Mouse (Mus musculus) left cerebral cortex, postnatal 10 days (tissue): ENCODE measurements around the gene Tubg1. TPM values are rescaled to one million over a fixed set of nuclear protein-coding genes. Genes with fewer than 3 reads are reported as not detected.
"Not testable (repeated sequence)": the region's sequence is repeated elsewhere in the genome, so short reads cannot be mapped to it uniquely, and the experiment has no call there.

Source experiments
- DNase-seq, 2 experiments: peaks; one replicate each; pipeline ENCODE4 v3.0.0; 2021 to 2022; ENCODE audit warnings: low spot score in 2 of 2, mixed read lengths in 1 of 2; ENCODE audit errors: extremely low spot score in 1 of 2
- intact Hi-C: fragments of 180-260 bp; cut with DNase I; formaldehyde crosslinking; loops from one replicate; pipeline ENCODE4 v1.15.1; 2025
- total RNA-seq, 2 experiments: library from RNA; stranded (reverse); gene quantifications; 2 replicates each; pipeline ENCODE4 v1.2.3; 2021

The Tubg1 gene
- total RNA-seq, 2 experiments from 2014 or later, result 45.6 to 49.6 TPM

GRCm38 (mm10) chr11:101094930-101095313, 24.8 kb upstream of the Tubg1 start:
- no peak for DNase-seq
- intact Hi-C loops, result no loop called here

- intact Hi-C loops, result loop anchor here (2.0 kb wide), 1 partner anchor 81 kb away; no protein-coding TSS in a partner anchor
- peak; percentile 94 to 96 for DNase-seq
Observed at GRCm38 (mm10) chr11:101095314-101096024, 24.3 kb upstream of the Tubg1 start, which contains the start of gene Psmc3ip. Psmc3ip (minus strand) TSS chr11:101095436.

GRCm38 (mm10) chr11:101098231-101098630, 21.5 kb upstream of the Tubg1 start:
- intact Hi-C loops, result no loop called here
- no peak for DNase-seq

- no peak for DNase-seq
Observed at GRCm38 (mm10) chr11:101103011-101103410, 16.7 kb upstream of the Tubg1 start.

GRCm38 (mm10) chr11:101109351-101109750, 10.4 kb upstream of the Tubg1 start:
- intact Hi-C loops, result no loop called here
- DNase-seq, result no peak

More at GRCm38 (mm10) chr11:101103011-101103410, 16.7 kb upstream of the Tubg1 start:
- intact Hi-C loops, result no loop called here

- no peak for DNase-seq
- intact Hi-C loops, result no loop called here
Observed at GRCm38 (mm10) chr11:101110708-101111107, 9.0 kb upstream of the Tubg1 start.

- DNase-seq, result no peak
Observed at GRCm38 (mm10) chr11:101111178-101111577, 8.6 kb upstream of the Tubg1 start.

GRCm38 (mm10) chr11:101112186-101112585, 7.6 kb upstream of the Tubg1 start:
- intact Hi-C loops, result no loop called here
- DNase-seq, result no peak

More at GRCm38 (mm10) chr11:101111178-101111577, 8.6 kb upstream of the Tubg1 start:
- intact Hi-C loops, result no loop called here

- intact Hi-C loops, result no loop called here
- DNase-seq, result no peak
Observed at GRCm38 (mm10) chr11:101115564-101115963, 4.2 kb upstream of the Tubg1 start.

GRCm38 (mm10) chr11:101118105-101118504, 1.6 kb upstream of the Tubg1 start:
- no peak for DNase-seq
- intact Hi-C loops, result no loop called here

- no peak for DNase-seq
- intact Hi-C loops, result no loop called here
Observed at GRCm38 (mm10) chr11:101119131-101119760, 492 bp upstream of the Tubg1 start.

GRCm38 (mm10) chr11:101120545-101121188, 929 bp downstream of the Tubg1 start:
- DNase-seq, result no peak
- intact Hi-C loops, result no loop called here

- intact Hi-C loops, DNase-seq: not testable (repeated sequence)
Observed at GRCm38 (mm10) chr11:101124494-101124893, 4.8 kb downstream of the Tubg1 start.

GRCm38 (mm10) chr11:101125008-101125407, 5.3 kb downstream of the Tubg1 start:
- intact Hi-C loops, DNase-seq: not testable (repeated sequence)

GRCm38 (mm10) chr11:101127075-101127474, 7.3 kb downstream of the Tubg1 start:
- intact Hi-C loops, result no loop called here
- DNase-seq, result no peak

- intact Hi-C loops, result no loop called here
- DNase-seq, result no peak
Observed at GRCm38 (mm10) chr11:101128996-101129577, 9.3 kb downstream of the Tubg1 start.

GRCm38 (mm10) chr11:101130056-101130756, 10.5 kb downstream of the Tubg1 start:
- intact Hi-C loops, result loop anchor here (5.0 kb wide), 1 partner anchor 42 kb away; the partner anchor contains the start of genes Cntnap1 and Plekhh3
- DNase-seq, result peak in 1 of 2 experiments; percentile 41

GRCm38 (mm10) chr11:101131187-101131586, 11.4 kb downstream of the Tubg1 start:
- intact Hi-C loops, result loop anchor here (5.0 kb wide), 1 partner anchor 41 kb away; the partner anchor contains the start of genes Cntnap1 and Plekhh3

More at GRCm38 (mm10) chr11:101131187-101131586, 11.4 kb downstream of the Tubg1 start:
- no peak for DNase-seq
